In the genomic region with DNA sequence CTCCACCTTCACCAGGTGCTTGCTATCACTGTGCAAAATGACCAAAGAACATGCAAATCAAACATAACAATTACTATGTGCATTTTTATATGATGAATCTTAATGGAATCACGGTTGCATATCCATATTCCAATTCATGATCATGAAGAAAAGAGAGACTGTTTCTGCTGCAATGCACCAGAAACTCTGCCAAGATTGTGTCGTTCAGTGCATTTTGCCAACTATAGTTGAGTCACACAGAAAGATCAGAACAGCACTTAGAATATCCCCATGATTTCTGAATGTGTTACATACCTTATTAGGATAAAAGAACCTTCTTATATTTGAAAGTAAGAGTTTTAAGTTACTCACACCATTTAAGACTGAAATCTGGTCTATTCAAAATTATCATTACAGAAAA, we compare ENCODE assay signal across 19 mouse cellular contexts.
DNase-seq lines count a peak whose midpoint lies in the region.
"Had no signal": no experiment of that assay in that cellular context is flagged by ENCODE, and none has a peak within 500 bp of the region (broad histone marks: within the 10 kb centered on the region; RNA-seq: fewer than 3 reads in every experiment).

No protein-coding gene starts in this region.

- intact Hi-C loops in left cerebral cortex, postnatal 14 days (cut with DNase I), result no loop called here

- peak; percentile 7 to 52 for DNase-seq in frontal cortex, adult 2 months (ENCODE audit: extremely low spot score in 1 of 2, low spot score in 1 of 2)
- no peak for DNase-seq in frontal cortex, postnatal 10 days (ENCODE audit: low spot score in 2 of 2)
- DNase-seq in left cerebral cortex, postnatal 14 days (ENCODE audit: low spot score in 2 of 2), result peak; percentile 9 to 14
- DNase-seq in left cerebral cortex, adult 11 months (ENCODE audit: low spot score), result no peak
- peak; percentile 43 for DNase-seq in Muller cell, postnatal 12 days (ENCODE audit: inconsistent ontology term)
- peak; percentile 16 to 30 for DNase-seq in layer of hippocampus, adult 8-10 months (ENCODE audit: low spot score in 2 of 2)
- no peak for DNase-seq in heart, postnatal 4 days
- DNase-seq in adrenal gland, postnatal 36 days, result no peak
- DNase-seq: adrenal gland, adult 2 months; cerebellum, adult 11 months; cerebellum, adult 9-10 months; cerebellum, postnatal 36 days; gastrocnemius, postnatal 25 days; heart, adult 11 months; kidney, adult 9 months; kidney, postnatal 10 days; lung, postnatal 36 days; spleen, adult 18-20 months; thymus, postnatal 14 days had no signal

Comparison
In these comparisons a context has a peak if more than half of its experiments do, and no peak if none do; other contexts are left out.
1. DNase-seq: peak in frontal cortex, adult 2 months (2 of 2), left cerebral cortex, postnatal 14 days (2 of 2), Muller cell, postnatal 12 days (single experiment) and layer of hippocampus, adult 8-10 months (2 of 2); none in frontal cortex, postnatal 10 days (0 of 2), left cerebral cortex, adult 11 months (single experiment), heart, postnatal 4 days (single experiment) and adrenal gland, postnatal 36 days (0 of 2).